Mouse (Mus musculus) midbrain, embryonic 16.5 days (tissue): ENCODE results near the gene Ppm1m. TPM values are rescaled to one million over a fixed set of nuclear protein-coding genes. Genes with fewer than 3 reads are reported as not detected.
"Not testable (repeated sequence)": the region's sequence is repeated elsewhere in the genome, so short reads cannot be mapped to it uniquely, and the experiment has no call there.

Experiments
- ATAC-seq: fragments of 200-750 bp; cut with Nextera tagmentation; 2 replicates; pipeline ENCODE4 v1.8.0; 2017; ENCODE audit warnings: moderate TSS enrichment
- H3K27ac ChIP-seq: fragments of 300-500 bp; sonication (generic); 2 replicates; pipeline ENCODE4 v1.5.1; 2014; ENCODE audit warnings: mild to moderate bottlenecking, low read length, mixed read lengths
- H3K27me3 ChIP-seq: fragments of 300-500 bp; sonication (generic); 2 replicates; pipeline ENCODE4 v1.6.1; 2014; ENCODE audit warnings: low read depth, low read length, mixed read lengths; ENCODE audit not compliant: control insufficient read depth, insufficient read depth
- H3K36me3 ChIP-seq: fragments of 300-500 bp; sonication (generic); 2 replicates; pipeline ENCODE4 v1.6.1; 2014; ENCODE audit warnings: mild to moderate bottlenecking, low read length, moderate library complexity, mixed read lengths; ENCODE audit not compliant: control insufficient read depth, insufficient read depth
- H3K4me1 ChIP-seq: fragments of 300-500 bp; sonication (generic); 2 replicates; pipeline ENCODE4 v1.6.1; 2014; ENCODE audit warnings: mild to moderate bottlenecking, low read length, mixed read lengths; ENCODE audit not compliant: control insufficient read depth, insufficient read depth
- H3K4me2 ChIP-seq: fragments of 300-500 bp; sonication (generic); 2 replicates; pipeline ENCODE4 v1.6.1; 2014; ENCODE audit warnings: mild to moderate bottlenecking, low read length, mixed read lengths
- H3K4me3 ChIP-seq: fragments of 300-500 bp; sonication (generic); 2 replicates; pipeline ENCODE4 v1.5.1; 2014; ENCODE audit warnings: low read depth, mild to moderate bottlenecking, low read length, moderate library complexity, mixed read lengths
- H3K9ac ChIP-seq: fragments of 300-500 bp; sonication (generic); 2 replicates; pipeline ENCODE4 v1.6.1; 2014; ENCODE audit warnings: low read depth, low read length, mixed read lengths
- H3K9me3 ChIP-seq: fragments of 300-500 bp; sonication (generic); replicated peaks from 2 replicates; pipeline ENCODE4 v1.6.1; 2014; ENCODE audit warnings: mild to moderate bottlenecking, low read length, mixed read lengths; ENCODE audit not compliant: control insufficient read depth, poor library complexity, severe bottlenecking
- WGBS: fragments of 180-500 bp; shearing (Covaris S2); extraction: QIAGEN DNeasy Blood & Tissue Kit; methylation state at CpG from one replicate; pipeline ENCODE4 v1.1.7; 2014; 5-methylcytosine and 5-hydroxymethylcytosine counted together
- polyA plus RNA-seq: library from polyadenylated mRNA; unstranded; fragments of >200 nt; fragmentation: Nextera tagmentation; extraction: Ambion mirVana; gene quantifications from 2 replicates; pipeline ENCODE4 v1.2.1, GENCODE M21; 2015

The Ppm1m gene
- polyA plus RNA-seq, 1 experiment from 2014 or later: 16.7 TPM

- no peaks in the 10 kb centered on the region for H3K9me3 ChIP-seq
- H3K36me3 ChIP-seq: no peaks in the 10 kb centered on the region
- under 1% methylated on average over 70 of the region's 81 CpGs for WGBS
- peak within 1 kb of the TSS; percentile 90 for H3K4me2 ChIP-seq
- H3K27me3 ChIP-seq: no peaks in the 10 kb centered on the region
- peak within 1 kb of the TSS; percentile 98 for H3K27ac ChIP-seq
- peaks cover 34% of the 10 kb centered on the region for H3K4me1 ChIP-seq
- ATAC-seq: peak; percentile 93
- H3K9ac ChIP-seq: peak within 1 kb of the TSS; percentile 96
- peak within 1 kb of the TSS; percentile 66 for H3K4me3 ChIP-seq
Observed at GRCm38 (mm10) chr9:106170556-106171345, 28.8 kb downstream of the Ppm1m start, which contains the start of gene Wdr82. Gene Wdr82 (plus strand): TSS chr9:106170928.

DNA sequence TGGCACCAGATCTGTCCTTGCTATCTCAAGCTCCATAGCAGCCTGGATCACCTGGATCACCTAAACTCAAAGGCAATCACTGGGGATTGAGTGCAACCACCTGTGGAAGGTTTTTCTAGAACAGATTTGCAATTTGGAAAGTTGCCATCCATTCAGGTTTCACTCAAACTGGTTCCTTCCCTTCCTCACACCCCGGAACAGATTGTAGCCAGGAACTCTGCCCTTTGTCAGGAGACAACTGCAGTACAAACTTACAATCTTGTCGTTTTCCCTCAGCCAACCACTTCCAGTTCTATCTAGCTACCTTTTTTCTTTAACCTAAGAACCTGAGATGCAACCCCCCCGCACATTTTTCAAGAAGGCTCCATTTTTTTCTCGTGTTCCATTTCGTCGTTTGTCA is 29.6 kb downstream of the Ppm1m start:
- Histone ChIP-seq H3K4me1 (peaks cover 27% of the 10 kb centered on the region), H3K4me3 (peak overlapping the region; percentile 66), H3K9ac (peak overlapping the region; percentile 94), H3K36me3 (no peaks in the 10 kb centered on the region), H3K9me3 (no peaks in the 10 kb centered on the region), H3K27me3 (no peaks in the 10 kb centered on the region), H3K27ac (no peak overlapping the region), H3K4me2 (peak overlapping the region; percentile 71)
- WGBS: 40% methylated on average over 6 of the region's 6 CpGs
- no peak for ATAC-seq

- not testable (repeated sequence) for H3K27ac ChIP-seq, ATAC-seq, H3K9me3 ChIP-seq, H3K4me2 ChIP-seq, H3K4me3 ChIP-seq, H3K27me3 ChIP-seq, H3K36me3 ChIP-seq, H3K9ac ChIP-seq
- H3K4me1 ChIP-seq: peaks cover 20% of the 10 kb centered on the region
- WGBS: 78% methylated on average over 1 of the region's 1 CpGs
Observed at GRCm38 (mm10) chr9:106169006-106169405, 30.5 kb downstream of the Ppm1m start.

GRCm38 (mm10) chr9:106167703-106168102 is 31.8 kb downstream of the Ppm1m start:
- Histone ChIP-seq H3K9me3 (no peaks in the 10 kb centered on the region), H3K4me1 (peaks cover 8% of the 10 kb centered on the region), H3K9ac (no peak overlapping the region), H3K36me3 (no peaks in the 10 kb centered on the region), H3K4me3 (no peak overlapping the region), H3K27ac (no peak overlapping the region), H3K27me3 (no peaks in the 10 kb centered on the region), H3K4me2 (no peak overlapping the region)
- WGBS: 40% methylated on average over 1 of the region's 1 CpGs
- ATAC-seq: no peak

DNA sequence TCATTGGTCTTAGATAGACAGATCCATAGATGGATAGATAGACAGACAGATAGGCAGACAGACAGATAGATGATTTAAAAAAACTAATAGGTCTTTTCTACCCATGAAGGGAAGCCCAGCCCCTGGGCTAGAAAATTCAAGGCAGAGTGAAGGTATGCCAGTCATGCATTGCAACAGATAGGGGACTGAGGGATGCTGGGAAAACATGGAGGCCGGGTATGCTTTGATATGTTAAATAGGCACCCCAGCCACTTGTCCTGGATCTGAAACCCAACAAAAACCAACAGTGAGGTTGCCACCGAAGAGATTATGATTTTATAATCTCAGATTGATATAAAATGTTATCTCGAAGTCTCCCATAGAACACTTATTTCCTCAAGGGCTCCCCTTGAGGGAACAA is 32.3 kb downstream of the Ppm1m start:
- 71% methylated on average over 3 of the region's 3 CpGs for WGBS

DNA sequence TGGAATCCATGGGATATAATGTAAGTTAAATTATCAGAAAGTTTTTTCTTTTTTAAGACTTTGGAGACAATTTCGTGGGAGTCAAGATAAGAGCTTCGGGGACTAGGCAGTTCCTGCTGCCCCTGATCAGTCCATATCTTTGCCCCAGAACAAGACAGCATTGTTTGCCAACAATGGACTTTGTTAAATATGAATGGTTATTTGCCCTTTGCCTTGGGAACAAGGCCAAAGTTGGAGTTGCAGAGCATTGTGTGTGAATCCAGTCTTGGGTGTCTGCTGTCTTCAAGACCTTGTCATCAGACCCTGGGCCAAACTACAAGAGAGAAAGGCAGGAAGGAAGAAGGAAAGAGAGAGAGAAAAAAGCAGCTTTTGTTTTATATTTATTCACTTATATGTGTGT is 32.8 kb downstream of the Ppm1m start:
- Histone ChIP-seq H3K9me3 (no peaks in the 10 kb centered on the region), H3K4me2 (no peak overlapping the region), H3K4me3 (no peak overlapping the region), H3K27ac (no peak overlapping the region), H3K9ac (no peak overlapping the region), H3K4me1 (peaks cover 6% of the 10 kb centered on the region; the same call in 1 of the 2 replicates), H3K27me3 (no peaks in the 10 kb centered on the region), H3K36me3 (no peaks in the 10 kb centered on the region)
- no peak for ATAC-seq
- WGBS: 72% methylated on average over 2 of the region's 2 CpGs

More for the DNA sequence above, 32.3 kb downstream of the Ppm1m start:
- Histone ChIP-seq H3K27me3 (no peaks in the 10 kb centered on the region), H3K4me1 (peaks cover 8% of the 10 kb centered on the region), H3K9me3 (no peaks in the 10 kb centered on the region), H3K36me3 (no peaks in the 10 kb centered on the region), H3K27ac (no peak overlapping the region), H3K4me3 (no peak overlapping the region), H3K9ac (no peak overlapping the region), H3K4me2 (no peak overlapping the region)
- no peak for ATAC-seq

- ATAC-seq: no peak
- H3K27me3 ChIP-seq: no peaks in the 10 kb centered on the region
- no peaks in the 10 kb centered on the region for H3K36me3 ChIP-seq
- peak overlapping the region; percentile 73 for H3K9ac ChIP-seq
- peak overlapping the region; percentile 99 for H3K27ac ChIP-seq
- H3K4me1 ChIP-seq: peaks cover 12% of the 10 kb centered on the region
- H3K4me2 ChIP-seq: peak overlapping the region; percentile 60
- 45% methylated on average over 5 of the region's 5 CpGs for WGBS
- peak overlapping the region; percentile 55 for H3K4me3 ChIP-seq
- H3K9me3 ChIP-seq: no peaks in the 10 kb centered on the region
Observed at GRCm38 (mm10) chr9:106160426-106160825, 39.1 kb downstream of the Ppm1m start.

DNA sequence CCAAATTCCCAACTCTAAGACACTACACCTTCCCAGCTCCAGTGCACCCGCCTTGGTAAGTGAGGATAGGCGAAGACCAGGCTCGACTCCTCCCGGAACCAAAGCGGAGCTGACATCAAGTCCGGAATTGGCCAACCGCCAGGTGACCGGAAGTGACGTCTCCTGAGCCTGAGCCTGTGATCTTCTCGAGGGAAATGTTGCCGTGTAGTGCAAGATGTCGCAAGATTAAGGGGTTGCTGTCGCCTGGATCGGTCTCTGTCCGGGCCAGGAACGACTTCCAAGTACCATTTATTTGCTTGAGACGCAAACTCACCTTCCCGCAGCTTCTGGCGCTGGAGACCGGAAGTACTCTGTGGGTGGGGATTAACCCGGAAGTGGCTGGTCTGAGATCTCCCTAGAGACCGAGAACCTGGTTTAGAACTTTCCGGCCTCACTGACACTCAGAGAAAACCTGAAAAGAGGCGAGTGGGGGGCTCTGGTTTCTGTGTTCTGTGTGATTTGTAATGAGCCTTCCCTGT is 39.7 kb downstream of the Ppm1m start:
- peak overlapping the region; percentile 55 for H3K4me3 ChIP-seq

GRCm38 (mm10) chr9:106159237-106159636 is 40.3 kb downstream of the Ppm1m start:
- H3K9ac ChIP-seq: no peak overlapping the region
- no peak overlapping the region for H3K27ac ChIP-seq
- WGBS: 86% methylated on average over 9 of the region's 9 CpGs
- H3K4me2 ChIP-seq: peak overlapping the region; percentile 60
- no peaks in the 10 kb centered on the region for H3K9me3 ChIP-seq
- no peaks in the 10 kb centered on the region for H3K36me3 ChIP-seq
- no peak for ATAC-seq
- no peak overlapping the region for H3K4me3 ChIP-seq
- H3K27me3 ChIP-seq: no peaks in the 10 kb centered on the region
- H3K4me1 ChIP-seq: peaks cover 12% of the 10 kb centered on the region

More for the DNA sequence above, 39.7 kb downstream of the Ppm1m start:
- H3K36me3 ChIP-seq: no peaks in the 10 kb centered on the region
- no peaks in the 10 kb centered on the region for H3K27me3 ChIP-seq
- peaks cover 12% of the 10 kb centered on the region for H3K4me1 ChIP-seq
- H3K27ac ChIP-seq: peak overlapping the region; percentile 99
- H3K4me2 ChIP-seq: peak overlapping the region; percentile 60
- peak overlapping the region; percentile 73 for H3K9ac ChIP-seq
- no peaks in the 10 kb centered on the region for H3K9me3 ChIP-seq
- peak; percentile 72 for ATAC-seq
- WGBS: 3% methylated on average over 24 of the region's 24 CpGs
